Mouse (Mus musculus) kidney, adult 2 months (tissue): ENCODE data around the gene Cntfr.

Experiments
- CTCF ChIP-seq: fragments of 200-500 bp; conservative IDR thresholded peaks from 2 replicates; pipeline ENCODE4 v1.5.1; 2011; ENCODE audit warnings: low read depth, mild to moderate bottlenecking, control low read depth, low read length, moderate library complexity, mixed read lengths; ENCODE audit not compliant: insufficient read depth, insufficient read length
- POLR2A ChIP-seq: fragments of 200-500 bp; IDR thresholded peaks from one replicate; pipeline ENCODE4 v1.6.1; 2011; ENCODE audit warnings: low read depth, low read length, control low read depth

GRCm38 (mm10) chr4:41737602-41738255 lies 40.8 kb upstream of the Cntfr start:
- no peak for TF ChIP-seq POLR2A
- peak; percentile 96 for TF ChIP-seq CTCF
